Mouse (Mus musculus): ENCODE results near the gene Slc25a30. TPM values are rescaled to one million over a fixed set of nuclear protein-coding genes. Genes with fewer than 3 reads are reported as not detected.
"Not testable (repeated sequence)": the region's sequence is repeated elsewhere in the genome, so short reads cannot be mapped to it uniquely, and the experiment has no call there.

Gene Slc25a30
- polyA plus RNA-seq, 1 experiment from 2014 or later, result 8.1 TPM

DNA sequence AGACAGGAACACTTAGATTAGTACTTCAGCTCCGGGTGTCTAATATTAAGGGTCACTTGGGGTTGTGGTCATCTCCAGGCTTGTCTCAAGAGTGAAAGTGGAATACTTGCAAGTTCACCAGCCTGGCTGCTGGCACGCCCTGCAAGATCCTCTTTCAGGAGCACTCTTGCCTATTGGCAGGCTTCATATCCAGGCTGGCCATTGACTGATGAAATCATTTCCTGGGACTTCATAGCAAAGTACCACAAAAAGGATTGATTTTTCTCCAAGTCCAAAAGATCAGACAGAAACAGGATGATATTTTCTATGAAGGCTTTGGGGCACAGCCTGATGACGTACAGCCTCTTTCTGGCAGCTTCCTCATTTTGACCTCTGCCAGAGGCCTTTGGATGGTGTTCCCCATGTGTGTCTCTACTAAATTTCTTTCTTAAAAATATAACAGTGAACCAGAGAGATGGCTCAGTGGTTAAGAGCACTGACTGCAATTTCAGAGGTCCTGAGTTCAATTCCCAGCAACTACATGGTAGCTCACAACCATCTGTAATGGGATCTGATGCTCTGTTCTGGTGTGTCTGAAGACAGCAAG, 3.7 kb upstream of the Slc25a30 start:
- WGBS, result 84% methylated on average over 3 of the region's 3 CpGs
- Histone ChIP-seq H3K27ac (replicated peaks) (no peak overlapping the region), H3K4me1 (peaks cover 6% of the 10 kb centered on the region), H3K9me3 (replicated peaks) (no peaks in the 10 kb centered on the region), H3K27me3 (replicated peaks) (peaks cover 6% of the 10 kb centered on the region; the same call in 1 of the 2 replicates), H3K4me3 (replicated peaks) (no peak overlapping the region), H3K36me3 (no peaks in the 10 kb centered on the region), H3K4me2 (no peak overlapping the region), H3K9ac (replicated peaks) (no peak overlapping the region)
- no peak for ATAC-seq (ENCODE audit: low FRiP score)

DNA sequence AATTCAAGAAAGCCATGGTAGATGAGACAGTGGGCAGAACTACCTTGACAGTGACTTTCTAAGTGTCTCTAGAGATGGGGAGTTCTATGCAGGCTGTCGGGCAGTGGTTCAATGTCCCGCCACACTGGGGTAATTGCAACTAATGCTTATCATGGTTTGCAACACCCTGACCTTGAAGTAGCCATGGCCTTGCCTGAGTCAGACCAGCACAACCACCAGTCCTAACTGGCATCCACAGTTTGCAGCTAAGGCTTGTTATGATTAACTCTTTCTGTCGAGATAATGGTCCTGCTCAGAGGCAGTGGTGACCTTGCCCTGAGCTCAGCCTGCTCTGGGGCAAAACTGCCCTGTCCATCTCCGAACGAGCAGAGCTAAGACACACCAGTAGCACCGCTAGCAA, 2.5 kb upstream of the Slc25a30 start:
- no peak for ATAC-seq (ENCODE audit: low FRiP score)
- peaks cover 6% of the 10 kb centered on the region; the same call in 1 of the 2 replicates for H3K27me3 ChIP-seq (replicated peaks)
- H3K4me3 ChIP-seq (replicated peaks), result no peak overlapping the region
- no peak overlapping the region for H3K27ac ChIP-seq (replicated peaks)
- 85% methylated on average over 6 of the region's 6 CpGs for WGBS
- no peaks in the 10 kb centered on the region for H3K36me3 ChIP-seq
- peaks cover 6% of the 10 kb centered on the region for H3K4me1 ChIP-seq
- no peak overlapping the region for H3K4me2 ChIP-seq
- no peak overlapping the region for H3K9ac ChIP-seq (replicated peaks)
- H3K9me3 ChIP-seq (replicated peaks), result no peaks in the 10 kb centered on the region

DNA sequence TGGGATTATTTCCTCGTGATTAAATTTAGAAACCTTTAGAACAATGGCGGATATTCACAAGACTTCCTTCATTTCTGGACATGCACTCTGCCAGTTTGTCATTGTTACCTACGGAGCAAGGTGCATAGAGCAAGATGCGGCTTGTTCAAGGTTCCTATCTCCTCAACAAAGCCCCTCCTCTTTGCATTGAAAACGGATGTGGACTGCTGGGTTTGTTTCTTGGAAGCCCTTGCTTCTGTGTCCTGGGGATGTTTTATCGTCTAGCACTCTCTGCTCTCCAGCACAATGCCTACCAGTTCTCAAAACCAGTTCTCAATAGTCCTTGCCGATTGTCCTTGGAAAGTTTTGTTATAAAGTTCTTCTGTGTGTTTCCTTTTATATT, 948 bp upstream of the Slc25a30 start:
- H3K4me3 ChIP-seq (replicated peaks), result no peak overlapping the region
- no peak for ATAC-seq (ENCODE audit: low FRiP score)
- WGBS, result 34% methylated on average over 7 of the region's 7 CpGs
- peaks cover 6% of the 10 kb centered on the region for H3K4me1 ChIP-seq
- H3K36me3 ChIP-seq, result no peaks in the 10 kb centered on the region
- no peak overlapping the region for H3K9ac ChIP-seq (replicated peaks)
- H3K27me3 ChIP-seq (replicated peaks), result peaks cover 6% of the 10 kb centered on the region; the same call in 1 of the 2 replicates
- peak overlapping the region; percentile 84 for H3K4me2 ChIP-seq
- no peak overlapping the region for H3K27ac ChIP-seq (replicated peaks)
- no peaks in the 10 kb centered on the region for H3K9me3 ChIP-seq (replicated peaks)

DNA sequence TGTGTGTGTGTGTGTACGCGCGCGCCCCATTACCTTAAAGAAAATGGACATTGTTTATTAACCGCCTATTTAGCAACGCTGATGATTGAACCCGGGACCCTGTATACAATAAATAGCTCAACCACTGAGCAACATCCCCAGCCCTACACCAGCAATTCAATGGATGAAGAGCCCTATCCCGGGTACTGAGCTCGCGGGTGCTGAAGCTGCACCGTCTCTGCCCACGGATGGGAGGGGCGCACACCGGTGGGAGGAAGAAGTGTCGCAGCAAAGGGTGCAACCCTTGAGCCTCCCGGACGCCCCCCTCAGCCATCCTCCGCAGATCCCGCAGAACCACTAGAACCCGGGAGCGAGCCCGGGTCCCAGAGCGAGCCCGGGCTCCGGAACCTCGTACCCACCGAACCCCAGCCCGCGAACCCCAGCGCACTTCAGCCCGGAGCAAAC, 391 bp downstream of the Slc25a30 start:
- Histone ChIP-seq H3K9me3 (replicated peaks) (no peaks in the 10 kb centered on the region), H3K27me3 (replicated peaks) (peaks cover 6% of the 10 kb centered on the region; the same call in 1 of the 2 replicates), H3K4me3 (replicated peaks) (peak overlapping the region; percentile 82), H3K36me3 (0 out of 2 replicates have a peak, but pooled peaks cover 3% of the 10 kb centered on the region), H3K4me2 (peak overlapping the region; percentile 84), H3K9ac (replicated peaks) (peak overlapping the region; percentile 90), H3K4me1 (peaks cover 6% of the 10 kb centered on the region), H3K27ac (replicated peaks) (peak overlapping the region; percentile 95)
- WGBS, result 1% methylated on average over 31 of the region's 31 CpGs
- ATAC-seq (ENCODE audit: low FRiP score), result peak; percentile 85

DNA sequence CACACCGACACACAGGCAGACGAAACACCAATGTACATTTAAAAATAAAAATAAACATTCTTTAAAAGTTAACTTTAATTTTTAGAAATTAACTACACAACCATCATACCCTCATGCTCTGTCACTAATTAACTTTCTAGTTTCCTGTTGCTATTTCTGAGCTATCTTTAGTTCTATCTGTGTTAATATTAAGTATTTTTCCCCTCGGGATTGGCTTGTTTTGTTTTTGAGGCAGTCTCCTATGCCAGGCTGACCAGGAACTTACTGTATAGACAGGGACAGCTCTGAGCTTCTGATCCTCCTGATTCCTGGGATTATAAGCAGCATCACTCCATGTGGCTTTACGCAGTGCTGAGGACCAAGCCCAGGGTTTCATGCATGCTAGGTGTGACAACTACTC, 6.9 kb downstream of the Slc25a30 start:
- ATAC-seq (ENCODE audit: low FRiP score), result no peak
- Histone ChIP-seq H3K27me3 (replicated peaks) (no peaks in the 10 kb centered on the region), H3K27ac (replicated peaks) (no peak overlapping the region), H3K4me3 (replicated peaks) (no peak overlapping the region), H3K4me1 (no peaks in the 10 kb centered on the region), H3K36me3 (0 out of 2 replicates have a peak, but pooled peaks cover 3% of the 10 kb centered on the region), H3K4me2 (no peak overlapping the region), H3K9me3 (replicated peaks) (no peaks in the 10 kb centered on the region), H3K9ac (replicated peaks) (no peak overlapping the region)
- WGBS, result 93% methylated on average over 4 of the region's 4 CpGs

- WGBS, result 92% methylated on average over 8 of the region's 8 CpGs
- H3K9me3 ChIP-seq (replicated peaks), result no peaks in the 10 kb centered on the region
- no peak for ATAC-seq (ENCODE audit: low FRiP score)
Measured at GRCm38 (mm10) chr14:75776637-75777036, 10.2 kb downstream of the Slc25a30 start.

DNA sequence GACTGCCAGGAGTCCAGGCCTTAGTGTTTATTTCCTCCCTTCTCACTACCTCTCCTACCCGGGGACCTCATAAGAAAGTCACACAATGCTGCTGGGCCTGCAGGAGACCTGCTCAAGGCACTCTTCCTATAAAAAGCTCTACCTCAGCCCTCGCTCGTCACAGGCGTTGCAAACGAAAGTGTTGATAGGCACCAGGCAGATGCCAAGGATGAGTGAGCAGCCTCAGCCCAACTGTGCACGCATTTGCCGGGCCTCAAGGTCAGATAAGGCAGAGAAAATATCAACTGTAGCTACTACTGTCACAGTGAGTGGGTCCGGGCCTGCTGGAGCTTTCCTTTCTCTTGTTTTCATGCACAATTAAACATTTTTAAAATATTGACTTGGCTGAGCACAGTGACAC, 13.4 kb downstream of the Slc25a30 start:
- Histone ChIP-seq H3K4me3 (replicated peaks) (no peak overlapping the region), H3K36me3 (peaks cover 27% of the 10 kb centered on the region), H3K9me3 (replicated peaks) (no peaks in the 10 kb centered on the region), H3K9ac (replicated peaks) (no peak overlapping the region), H3K4me1 (no peaks in the 10 kb centered on the region), H3K4me2 (no peak overlapping the region), H3K27me3 (replicated peaks) (no peaks in the 10 kb centered on the region), H3K27ac (replicated peaks) (no peak overlapping the region)
- ATAC-seq (ENCODE audit: low FRiP score), result no peak
- 78% methylated on average over 8 of the region's 8 CpGs for WGBS

More at GRCm38 (mm10) chr14:75776637-75777036, 10.2 kb downstream of the Slc25a30 start:
- H3K9ac ChIP-seq (replicated peaks), result no peak overlapping the region
- no peak overlapping the region for H3K4me3 ChIP-seq (replicated peaks)
- peaks cover 5% of the 10 kb centered on the region; the same call in 1 of the 2 replicates for H3K36me3 ChIP-seq
- no peak overlapping the region for H3K4me2 ChIP-seq
- no peaks in the 10 kb centered on the region for H3K4me1 ChIP-seq
- no peak overlapping the region for H3K27ac ChIP-seq (replicated peaks)
- H3K27me3 ChIP-seq (replicated peaks), result no peaks in the 10 kb centered on the region

GRCm38 (mm10) chr14:75772407-75772806, 14.4 kb downstream of the Slc25a30 start:
- not testable (repeated sequence) for H3K4me3 ChIP-seq (replicated peaks); H3K27ac ChIP-seq (replicated peaks); H3K9ac ChIP-seq (replicated peaks); ATAC-seq (ENCODE audit: low FRiP score); H3K9me3 ChIP-seq (replicated peaks); H3K27me3 ChIP-seq (replicated peaks); H3K4me2 ChIP-seq; H3K4me1 ChIP-seq
- WGBS, result 90% methylated on average over 3 of the region's 3 CpGs
- H3K36me3 ChIP-seq, result peaks cover 27% of the 10 kb centered on the region

DNA sequence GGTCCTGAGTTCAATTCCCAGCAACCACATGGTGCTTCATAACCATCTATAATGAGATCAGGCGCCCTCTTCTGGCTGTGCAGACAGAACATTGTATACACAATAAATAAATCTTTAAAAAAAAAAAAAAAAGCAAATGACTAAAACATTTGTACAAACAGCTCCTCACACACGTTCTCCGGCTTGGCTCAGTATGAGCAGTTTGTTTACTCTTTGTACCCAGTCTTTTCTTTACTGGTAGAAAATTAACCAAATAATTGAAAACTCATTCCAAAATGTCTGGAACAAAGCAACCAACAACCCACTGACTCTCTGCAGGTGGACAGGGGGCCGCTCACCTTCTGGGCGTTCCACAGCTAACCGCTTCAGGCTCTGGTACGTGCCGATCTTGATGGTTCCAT, 15.7 kb downstream of the Slc25a30 start:
- H3K4me1 ChIP-seq, result no peaks in the 10 kb centered on the region
- H3K4me2 ChIP-seq, result no peak overlapping the region
- no peak for ATAC-seq (ENCODE audit: low FRiP score)
- no peaks in the 10 kb centered on the region for H3K27me3 ChIP-seq (replicated peaks)
- WGBS, result 88% methylated on average over 8 of the region's 8 CpGs
- no peak overlapping the region for H3K27ac ChIP-seq (replicated peaks)
- H3K9ac ChIP-seq (replicated peaks), result no peak overlapping the region
- H3K9me3 ChIP-seq (replicated peaks), result no peaks in the 10 kb centered on the region
- H3K4me3 ChIP-seq (replicated peaks), result no peak overlapping the region
- peaks cover 31% of the 10 kb centered on the region for H3K36me3 ChIP-seq

- no peak overlapping the region for H3K4me2 ChIP-seq
- no peaks in the 10 kb centered on the region for H3K4me1 ChIP-seq
- WGBS, result 73% methylated on average over 9 of the region's 9 CpGs
- H3K36me3 ChIP-seq, result peaks cover 39% of the 10 kb centered on the region
- H3K27me3 ChIP-seq (replicated peaks), result no peaks in the 10 kb centered on the region
- no peaks in the 10 kb centered on the region for H3K9me3 ChIP-seq (replicated peaks)
- H3K27ac ChIP-seq (replicated peaks), result no peak overlapping the region
- H3K4me3 ChIP-seq (replicated peaks), result no peak overlapping the region
- no peak overlapping the region for H3K9ac ChIP-seq (replicated peaks)
- ATAC-seq (ENCODE audit: low FRiP score), result no peak
Measured at GRCm38 (mm10) chr14:75769334-75769733, 17.5 kb downstream of the Slc25a30 start.

DNA sequence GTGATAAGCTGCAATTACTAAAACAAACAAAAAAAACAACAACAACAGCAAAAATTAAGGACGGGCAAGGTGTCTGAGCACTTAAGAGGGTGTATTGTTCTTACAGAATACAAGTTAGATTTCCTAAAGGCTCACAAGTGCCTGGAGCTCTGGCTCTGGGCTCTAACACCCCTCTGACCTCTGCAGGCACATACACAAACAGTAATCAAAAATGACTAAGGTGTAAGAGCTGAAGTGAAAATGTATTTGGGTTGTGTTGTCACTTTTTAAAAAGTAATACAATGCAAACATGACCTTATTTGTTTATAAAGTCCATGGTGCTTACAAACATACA, 18.6 kb downstream of the Slc25a30 start:
- Histone ChIP-seq H3K9ac (replicated peaks) (no peak overlapping the region), H3K4me1 (no peaks in the 10 kb centered on the region), H3K27me3 (replicated peaks) (no peaks in the 10 kb centered on the region), H3K4me2 (no peak overlapping the region), H3K9me3 (replicated peaks) (no peaks in the 10 kb centered on the region), H3K4me3 (replicated peaks) (no peak overlapping the region), H3K36me3 (peaks cover 39% of the 10 kb centered on the region), H3K27ac (replicated peaks) (no peak overlapping the region)
- no peak for ATAC-seq (ENCODE audit: low FRiP score)
- WGBS, result 7% methylated on average over 1 of the region's 1 CpGs

DNA sequence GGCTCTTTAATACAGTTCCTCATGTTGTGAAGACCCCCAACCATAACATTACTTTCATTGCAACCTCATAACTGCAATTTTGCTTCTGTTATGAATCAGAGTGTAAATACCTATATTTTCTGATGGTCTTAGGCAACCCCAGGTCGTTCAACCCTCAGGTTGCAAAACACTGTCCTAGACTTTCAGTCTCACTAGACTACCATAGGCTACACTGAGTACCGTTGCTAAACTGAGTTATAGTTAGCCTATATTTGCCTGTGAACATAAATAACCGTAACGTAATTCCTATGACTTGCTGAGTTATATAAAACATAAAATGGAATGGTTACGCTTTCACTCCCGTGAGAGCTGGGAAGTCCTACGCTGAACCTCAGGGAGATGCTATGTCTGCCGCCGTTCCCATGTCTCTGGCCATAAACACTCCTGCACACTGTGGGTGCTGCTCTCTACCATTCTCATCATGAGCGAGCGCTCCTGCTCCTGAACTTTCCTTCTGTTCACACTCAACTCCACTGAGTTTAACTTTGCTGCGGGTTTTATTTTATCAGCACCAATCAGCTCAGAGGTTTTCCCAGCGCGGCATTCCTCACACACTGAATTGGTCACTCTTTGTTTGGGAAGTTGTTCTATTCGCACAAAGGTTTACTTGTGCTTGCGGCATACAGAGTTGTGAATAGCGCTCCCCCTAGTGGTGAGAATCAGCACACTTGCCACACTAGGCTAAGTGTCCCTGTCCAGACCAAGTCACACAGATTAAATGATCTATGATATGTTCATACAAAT, 19.2 kb downstream of the Slc25a30 start:
- Histone ChIP-seq H3K4me1 (no peaks in the 10 kb centered on the region), H3K27me3 (replicated peaks) (no peaks in the 10 kb centered on the region), H3K4me2 (peak overlapping the region; percentile 32), H3K36me3 (peaks cover 38% of the 10 kb centered on the region), H3K9me3 (replicated peaks) (no peaks in the 10 kb centered on the region), H3K27ac (replicated peaks) (0 out of 2 replicates have a peak overlapping the region, but pooled peaks have one; percentile 38), H3K9ac (replicated peaks) (no peak overlapping the region), H3K4me3 (replicated peaks) (no peak overlapping the region; the same call in 1 of the 2 replicates)
- ATAC-seq (ENCODE audit: low FRiP score), result peak; percentile 84
- 42% methylated on average over 17 of the region's 17 CpGs for WGBS

Measured in neural tube, embryonic 15.5 days (tissue).